Mouse (Mus musculus) CH12.LX (cell line): ENCODE results near the gene Asphd2. TPM values are rescaled to one million over a fixed set of nuclear protein-coding genes. Genes with fewer than 3 reads are reported as not detected.

ENCODE experiments used
- DNase-seq: peaks from one replicate; pipeline ENCODE4 v3.0.0-alpha.2; 2013; ENCODE audit errors: extremely low read depth
- H3K27ac ChIP-seq: 2 replicates; pipeline ENCODE4 v1.5.1; 2012; ENCODE audit warnings: low read depth, mild to moderate bottlenecking, control low read depth, moderate library complexity; ENCODE audit not compliant: insufficient read depth
- H3K27me3 ChIP-seq: replicated peaks from 2 replicates; pipeline ENCODE3; 2012; ENCODE audit warnings: inconsistent platforms
- H3K36me3 ChIP-seq, 2 experiments: replicated peaks in 1 of 2; 2 replicates each; pipeline versions ENCODE3 to v1.6.1; 2012; ENCODE audit warnings: inconsistent platforms in 1 of 2, low read length in 1 of 2, mild to moderate bottlenecking in 1 of 2, mixed read lengths in 1 of 2, moderate library complexity in 1 of 2; ENCODE audit not compliant: control insufficient read depth in 1 of 2, insufficient read depth in 1 of 2
- H3K4me1 ChIP-seq, 2 experiments: 2 replicates each; pipeline ENCODE4 v1.6.1; 2012; ENCODE audit warnings: inconsistent platforms in 1 of 2, moderate library complexity in 1 of 2; ENCODE audit not compliant: insufficient read depth in 2 of 2, control insufficient read depth in 1 of 2
- H3K4me2 ChIP-seq: 2 replicates; pipeline ENCODE4 v1.6.1; 2012; ENCODE audit warnings: low read depth, mild to moderate bottlenecking, control low read depth; ENCODE audit not compliant: poor library complexity, insufficient read depth, severe bottlenecking
- H3K4me3 ChIP-seq, 3 experiments: fragments of 150-350 bp in 1 of 3; sonication (generic) in 1 of 3; replicated peaks in 1 of 3; 2 replicates each; pipeline versions ENCODE3 to v1.5.1; 2011 to 2012; ENCODE audit warnings: low read depth in 2 of 3, low read length in 2 of 3, mild to moderate bottlenecking in 2 of 3, moderate library complexity in 2 of 3, control low read depth in 1 of 3, improper control_type of control experiment in 1 of 3, inconsistent platforms in 1 of 3, mixed read lengths in 1 of 3; ENCODE audit not compliant: poor library complexity in 1 of 3
- H3K79me2 ChIP-seq: replicated peaks from 2 replicates; pipeline ENCODE4 v1.6.1; 2012; ENCODE audit warnings: mild to moderate bottlenecking, moderate library complexity; ENCODE audit not compliant: control insufficient read depth, poor library complexity, insufficient read depth, severe bottlenecking; ENCODE audit errors: extremely low read depth
- H3K9ac ChIP-seq: 2 replicates; pipeline ENCODE4 v1.6.1; 2012; ENCODE audit warnings: low read depth, mild to moderate bottlenecking, control low read depth, moderate library complexity; ENCODE audit not compliant: insufficient read depth
- H3K9me3 ChIP-seq: replicated peaks from 2 replicates; pipeline ENCODE3; 2012; ENCODE audit warnings: low read length, inconsistent platforms, mixed read lengths
- CHD1 ChIP-seq: IDR thresholded peaks from 2 replicates; pipeline ENCODE4 v1.6.1; 2012; ENCODE audit warnings: low read depth, low read length, improper control_type of control experiment, inconsistent platforms
- E2F4 ChIP-seq: IDR thresholded peaks from 2 replicates; pipeline ENCODE4 v1.6.1; 2011; ENCODE audit warnings: low read depth, low read length, improper control_type of control experiment; ENCODE audit not compliant: insufficient replicate concordance
- ELF1 ChIP-seq: IDR thresholded peaks from 2 replicates; pipeline ENCODE4 v1.6.1; 2014; ENCODE audit warnings: low read depth, mild to moderate bottlenecking, inconsistent platforms, low read length, improper control_type of control experiment
- GABPA ChIP-seq: IDR thresholded peaks from 2 replicates; pipeline ENCODE4 v1.6.1; 2012; ENCODE audit warnings: low read depth, low read length, improper control_type of control experiment, inconsistent platforms; ENCODE audit not compliant: insufficient replicate concordance
- HCFC1 ChIP-seq: IDR thresholded peaks from 2 replicates; pipeline ENCODE4 v1.6.1; 2012; ENCODE audit warnings: low read depth, mild to moderate bottlenecking, inconsistent platforms, low read length, improper control_type of control experiment
- IRF4 ChIP-seq: IDR thresholded peaks from 2 replicates; pipeline ENCODE4 v1.6.1; 2014; ENCODE audit warnings: low read depth, mild to moderate bottlenecking, inconsistent platforms, low read length, improper control_type of control experiment
- MAFK ChIP-seq: IDR thresholded peaks from 2 replicates; pipeline ENCODE4 v1.6.1; 2011; ENCODE audit warnings: low read length, improper control_type of control experiment; ENCODE audit not compliant: insufficient replicate concordance
- MAX ChIP-seq: IDR thresholded peaks from 2 replicates; pipeline ENCODE4 v1.6.1; 2011; ENCODE audit warnings: low read length, improper control_type of control experiment
- MAZ ChIP-seq: IDR thresholded peaks from 2 replicates; pipeline ENCODE4 v1.6.1; 2012; ENCODE audit warnings: low read depth, mild to moderate bottlenecking, inconsistent platforms, low read length, improper control_type of control experiment, moderate library complexity
- MXI1 ChIP-seq: IDR thresholded peaks from 2 replicates; pipeline ENCODE4 v1.6.1; 2011; ENCODE audit warnings: mild to moderate bottlenecking, low read depth, low read length, improper control_type of control experiment
- MYC ChIP-seq: IDR thresholded peaks from 2 replicates; pipeline ENCODE4 v1.6.1; 2011; ENCODE audit warnings: low read depth, mild to moderate bottlenecking, improper control_type of control experiment, low read length
- NRF1 ChIP-seq: IDR thresholded peaks from 2 replicates; pipeline ENCODE4 v1.6.1; 2014; ENCODE audit warnings: low read depth, mild to moderate bottlenecking, inconsistent platforms, low read length, improper control_type of control experiment, moderate library complexity
- RAD21 ChIP-seq: IDR thresholded peaks from 2 replicates; pipeline ENCODE4 v1.6.1; 2011; ENCODE audit warnings: low read depth, mild to moderate bottlenecking, low read length, improper control_type of control experiment, moderate library complexity
- RCOR1 ChIP-seq: conservative IDR thresholded peaks from 2 replicates; pipeline ENCODE4 v1.6.1; 2012; ENCODE audit warnings: low read depth, mild to moderate bottlenecking, inconsistent platforms, low read length, improper control_type of control experiment
- SMC3 ChIP-seq: IDR thresholded peaks from 2 replicates; pipeline ENCODE4 v1.6.1; 2011; ENCODE audit warnings: low read depth, low read length, improper control_type of control experiment
- TCF12 ChIP-seq: IDR thresholded peaks from 2 replicates; pipeline ENCODE4 v1.6.1; 2014; ENCODE audit warnings: low read depth, mild to moderate bottlenecking, inconsistent platforms, low read length, improper control_type of control experiment
- UBTF ChIP-seq: IDR thresholded peaks from 2 replicates; pipeline ENCODE4 v1.6.1; 2012; ENCODE audit warnings: low read depth, mild to moderate bottlenecking, inconsistent platforms, low read length, improper control_type of control experiment, moderate library complexity
- USF1 ChIP-seq: IDR thresholded peaks from 2 replicates; pipeline ENCODE4 v1.6.1; 2014; ENCODE audit warnings: low read depth, mild to moderate bottlenecking, inconsistent platforms, low read length, improper control_type of control experiment
- ZC3H11A ChIP-seq: IDR thresholded peaks from 2 replicates; pipeline ENCODE4 v1.6.1; 2012; ENCODE audit warnings: low read depth, mild to moderate bottlenecking, inconsistent platforms, low read length, improper control_type of control experiment
- ZKSCAN1 ChIP-seq: IDR thresholded peaks from 2 replicates; pipeline ENCODE4 v1.6.1; 2012; ENCODE audit warnings: low read depth, inconsistent platforms, low read length, improper control_type of control experiment, borderline replicate concordance
- dilution Hi-C: fragments of 300-500 bp; cut with MboI; formaldehyde crosslinking; loops from 2 replicates; pipeline ENCODE4 v1.14.3; 2020; ENCODE audit warnings: low sequenced_read_pairs; ENCODE audit not compliant: extremely low pct_unique_long_range_greater_than_20kb, extremely low pct_ligation_motif_present
- in situ Hi-C: fragments of 300-500 bp; cut with MboI; formaldehyde crosslinking; loops from 3 replicates; pipeline ENCODE4 v1.14.3; 2019; ENCODE audit warnings: low sequenced_read_pairs, low pct_ligation_motif_present, low pct_unique_long_range_greater_than_20kb, mixed read lengths
- polyA plus RNA-seq: library from polyadenylated mRNA; unstranded; fragments of >175 nt; gene quantifications from 2 replicates; pipeline ENCODE4 v1.2.1, GENCODE M21; 2012; ENCODE audit warnings: low read depth; ENCODE audit not compliant: insufficient read length
- total RNA-seq, 2 experiments: library from RNA; depleted of rRNA; stranded (reverse); fragments of 300-350 nt in 1 of 2; fragments of >200 nt in 1 of 2; gene quantifications; 2 replicates each; pipeline ENCODE4 v1.2.3; 2012 to 2014

Asphd2 gene
- total and polyA plus RNA-seq, 3 experiments = not detected

DNA sequence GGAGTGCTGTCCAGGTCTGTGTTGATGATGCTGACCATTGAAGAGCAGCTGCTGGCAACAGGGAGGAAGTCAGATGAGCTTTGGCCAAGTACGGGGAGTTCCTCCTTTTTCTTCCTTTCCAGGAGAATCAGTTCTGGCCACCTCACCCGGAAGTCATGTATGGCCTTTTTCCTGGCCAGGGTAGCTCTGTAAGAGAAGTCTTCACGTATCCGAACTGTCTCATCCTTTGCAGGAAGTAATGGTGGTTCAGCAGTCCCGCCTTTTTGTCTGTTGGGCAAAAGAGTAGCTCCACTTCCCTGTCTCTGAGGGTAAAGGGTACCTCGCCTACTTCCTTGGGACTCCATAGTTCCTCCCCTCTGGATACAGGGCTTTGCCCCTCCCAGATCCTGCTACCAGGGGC is 39.2 kb downstream of the Asphd2 start:
- Histone ChIP-seq H3K27ac (no peak overlapping the region), H3K4me3 (no peak overlapping the region)
- dilution Hi-C loops = no loop called here

DNA sequence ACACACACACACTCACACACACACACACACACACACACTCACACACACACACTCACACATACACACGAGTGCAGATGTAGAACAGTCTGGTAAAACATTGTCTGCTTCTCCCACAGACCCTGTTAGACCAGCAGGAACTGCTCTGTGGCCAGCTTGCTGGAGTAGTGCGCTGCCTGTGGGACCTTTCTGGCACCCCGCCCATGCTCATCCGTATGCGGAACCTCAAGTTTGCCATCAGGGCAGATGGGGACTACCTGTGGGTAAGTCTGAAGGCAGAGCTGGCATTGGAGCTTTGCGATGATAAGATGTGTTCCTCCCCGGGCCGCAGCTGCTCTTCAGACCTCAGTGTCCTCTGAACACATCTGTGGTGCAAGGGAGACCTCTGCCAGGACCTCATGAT is 45.5 kb downstream of the Asphd2 start:
- dilution Hi-C loops = no loop called here
- in situ Hi-C loops = no loop called here
- no peak overlapping the region for H3K9ac ChIP-seq
- peaks cover 45 to 91% of the 10 kb centered on the region in 2 experiments for H3K36me3 ChIP-seq
- no peaks in the 10 kb centered on the region for H3K27me3 ChIP-seq
- H3K4me3 ChIP-seq = no peak overlapping the region
- DNase-seq = no peak
- H3K4me1 ChIP-seq = peaks cover 0 to 17% of the 10 kb centered on the region in 2 experiments; a peak in 2 of 4 replicates
- H3K27ac ChIP-seq = no peak overlapping the region
- H3K4me2 ChIP-seq = no peak overlapping the region
- no peak for TF ChIP-seq GABPA
- TF ChIP-seq ELF1 = no peak
- TF ChIP-seq IRF4 = no peak
- no peak for TF ChIP-seq CHD1
- TF ChIP-seq ZKSCAN1 = no peak
- H3K79me2 ChIP-seq = no peaks in the 10 kb centered on the region
- H3K9me3 ChIP-seq = no peaks in the 10 kb centered on the region

More for the DNA sequence above, 39.2 kb downstream of the Asphd2 start:
- in situ Hi-C loops = no loop called here
- H3K27me3 ChIP-seq = no peaks in the 10 kb centered on the region
- H3K9me3 ChIP-seq = no peaks in the 10 kb centered on the region
- no peaks in the 10 kb centered on the region for H3K4me1 ChIP-seq
- no peak overlapping the region for H3K4me2 ChIP-seq
- no peak for DNase-seq
- H3K36me3 ChIP-seq = peaks cover 41 to 90% of the 10 kb centered on the region in 2 experiments
- H3K79me2 ChIP-seq = no peaks in the 10 kb centered on the region
- H3K9ac ChIP-seq = no peak overlapping the region
- no peak for TF ChIP-seq MXI1
- no peak for TF ChIP-seq MAX
- TF ChIP-seq ZC3H11A = no peak
- TF ChIP-seq RAD21 = no peak
- TF ChIP-seq USF1 = no peak
- TF ChIP-seq TCF12 = no peak
- TF ChIP-seq NRF1 = no peak
- TF ChIP-seq MYC = no peak
- no peak for TF ChIP-seq HCFC1
- TF ChIP-seq SMC3 = no peak
- TF ChIP-seq RCOR1 = no peak
- TF ChIP-seq MAFK = no peak
- TF ChIP-seq UBTF = no peak
- no peak for TF ChIP-seq E2F4
- no peak for TF ChIP-seq IRF4
- no peak for TF ChIP-seq MAZ
